Mouse (Mus musculus) CH12.LX (cell line): Measurements from ENCODE around the gene Rtn1.

ENCODE experiments used
- CTCF ChIP-seq, 2 experiments: IDR thresholded peaks in 1 of 2; conservative IDR thresholded peaks in 1 of 2; 2 replicates each; pipeline ENCODE4 v1.5.1; 2011 to 2012; ENCODE audit warnings: low read depth in 2 of 2, low read length in 2 of 2, improper control_type of control experiment in 1 of 2, inconsistent platforms in 1 of 2, mild to moderate bottlenecking in 1 of 2, moderate library complexity in 1 of 2
- EP300 ChIP-seq: IDR thresholded peaks from 2 replicates; pipeline ENCODE4 v1.6.1; 2011; ENCODE audit warnings: low read length, improper control_type of control experiment
- MAFK ChIP-seq: IDR thresholded peaks from 2 replicates; pipeline ENCODE4 v1.6.1; 2011; ENCODE audit warnings: low read length, improper control_type of control experiment; ENCODE audit not compliant: insufficient replicate concordance
- POLR2A ChIP-seq: IDR thresholded peaks from 2 replicates; pipeline ENCODE4 v1.6.1; 2011; ENCODE audit warnings: low read depth, mild to moderate bottlenecking, improper control_type of control experiment, low read length
- POLR2AphosphoS2 ChIP-seq: IDR thresholded peaks from 2 replicates; pipeline ENCODE4 v1.6.1; 2011; ENCODE audit warnings: low read depth, low read length, improper control_type of control experiment
- TCF12 ChIP-seq: IDR thresholded peaks from 2 replicates; pipeline ENCODE4 v1.6.1; 2014; ENCODE audit warnings: low read depth, mild to moderate bottlenecking, inconsistent platforms, low read length, improper control_type of control experiment
- ZC3H11A ChIP-seq: IDR thresholded peaks from 2 replicates; pipeline ENCODE4 v1.6.1; 2012; ENCODE audit warnings: low read depth, mild to moderate bottlenecking, inconsistent platforms, low read length, improper control_type of control experiment

GRCm38 (mm10) chr12:72265261-72266228, 143.3 kb downstream of the Rtn1 start:
- TF ChIP-seq EP300 (no peak), TCF12 (no peak), POLR2A (no peak), ZC3H11A (no peak), CTCF (conservative IDR thresholded peaks at IDR 0.05 in 1 of 2, IDR thresholded peaks at IDR 0.05 in 1 of 2; ENCODE audit: low read depth in 2 of 2, low read length in 2 of 2) (no peak), MAFK (no peak), POLR2AphosphoS2 (no peak)
